Mouse (Mus musculus) thymus, adult 2 months (tissue): Measurements from ENCODE around the gene Ubtd2. TPM values are rescaled to one million over a fixed set of nuclear protein-coding genes. Genes with fewer than 3 reads are reported as not detected.

Experiments
- DNase-seq: peaks from one replicate; pipeline ENCODE4 v3.0.0; 2021
- H3K27ac ChIP-seq: fragments of 200-500 bp; 2 replicates; pipeline ENCODE4 v1.5.1; 2012; ENCODE audit warnings: low read length, control low read depth; ENCODE audit not compliant: control insufficient read depth, insufficient read depth
- H3K27me3 ChIP-seq: fragments of 200-500 bp; 2 replicates; pipeline ENCODE4 v1.6.1; 2012; ENCODE audit warnings: mild to moderate bottlenecking, low read length, moderate library complexity, mixed read lengths; ENCODE audit not compliant: control insufficient read depth, insufficient read depth
- H3K36me3 ChIP-seq: fragments of 200-500 bp; 2 replicates; pipeline ENCODE4 v1.6.1; 2012; ENCODE audit warnings: mild to moderate bottlenecking, low read length, moderate library complexity; ENCODE audit not compliant: control insufficient read depth, insufficient read depth
- H3K4me1 ChIP-seq: fragments of 200-500 bp; replicated peaks from 2 replicates; pipeline ENCODE4 v1.6.1; 2012; ENCODE audit warnings: low read length; ENCODE audit not compliant: control insufficient read depth, insufficient read depth
- H3K4me3 ChIP-seq: fragments of 200-500 bp; 2 replicates; pipeline ENCODE4 v1.5.1; 2012; ENCODE audit warnings: mild to moderate bottlenecking, low read length, control low read depth, moderate library complexity; ENCODE audit not compliant: control insufficient read depth, insufficient read depth
- CTCF ChIP-seq: fragments of 200-500 bp; IDR thresholded peaks from 2 replicates; pipeline ENCODE4 v1.5.1; 2012; ENCODE audit warnings: mild to moderate bottlenecking, control low read depth, low read length, moderate library complexity, borderline replicate concordance; ENCODE audit not compliant: control insufficient read depth, poor library complexity, insufficient read depth; ENCODE audit errors: extremely low read depth
- POLR2A ChIP-seq: fragments of 200-500 bp; IDR thresholded peaks from 2 replicates; pipeline ENCODE4 v1.6.1; 2012; ENCODE audit warnings: mild to moderate bottlenecking, low read length, control low read depth, moderate library complexity; ENCODE audit not compliant: control insufficient read depth, poor library complexity, insufficient read depth; ENCODE audit errors: extremely low read depth
- WGBS: fragments of 180-500 bp; shearing (Covaris S2); methylation state at CpG from one replicate; pipeline ENCODE4 v1.1.7; 2018; 5-methylcytosine and 5-hydroxymethylcytosine counted together
- polyA plus RNA-seq: library from polyadenylated mRNA; depleted of rRNA; stranded (reverse); fragments of >200 nt; gene quantifications from 2 replicates; pipeline ENCODE4 v1.2.3, GENCODE M21; 2012

Ubtd2 gene
- polyA plus RNA-seq, 1 experiment = 9.1 TPM

DNA sequence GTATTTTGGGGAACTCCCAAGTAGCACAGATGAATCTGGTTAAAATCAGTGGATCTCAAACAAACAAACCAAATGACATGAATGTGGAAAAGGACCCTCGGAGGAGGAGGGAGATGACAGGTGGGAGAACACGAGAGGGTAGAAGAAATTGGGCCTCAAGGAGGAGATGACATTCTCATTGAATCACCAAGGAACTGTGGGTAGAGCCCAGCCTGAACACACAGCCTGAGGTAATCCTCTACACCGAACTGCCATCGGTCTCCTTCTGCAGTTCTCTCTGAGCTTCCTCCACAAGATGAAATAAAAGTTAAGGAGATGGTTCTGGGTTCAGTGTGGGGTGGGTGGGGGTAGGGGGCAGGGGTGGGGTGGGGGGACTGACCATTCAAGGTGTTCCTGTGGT, 71.8 kb downstream of the Ubtd2 start:
- H3K36me3 ChIP-seq = no peaks in the 10 kb centered on the region
- H3K27me3 ChIP-seq = no peaks in the 10 kb centered on the region
- WGBS = 94% methylated on average over 4 of the region's 4 CpGs
- TF ChIP-seq CTCF = no peak
- no peak for TF ChIP-seq POLR2A
- DNase-seq = no peak
- no peak overlapping the region for H3K4me3 ChIP-seq
- peaks cover 5% of the 10 kb centered on the region for H3K4me1 ChIP-seq
- H3K27ac ChIP-seq = no peak overlapping the region

GRCm38 (mm10) chr11:32530151-32530550, 75.0 kb downstream of the Ubtd2 start:
- peak; percentile 45 for DNase-seq
- TF ChIP-seq CTCF (no peak), POLR2A (no peak)
- peaks cover 27% of the 10 kb centered on the region for H3K4me1 ChIP-seq
- no peak overlapping the region for H3K4me3 ChIP-seq
- no peaks in the 10 kb centered on the region for H3K36me3 ChIP-seq
- H3K27me3 ChIP-seq = no peaks in the 10 kb centered on the region
- 84% methylated on average over 1 of the region's 1 CpGs for WGBS
- no peak overlapping the region for H3K27ac ChIP-seq

DNA sequence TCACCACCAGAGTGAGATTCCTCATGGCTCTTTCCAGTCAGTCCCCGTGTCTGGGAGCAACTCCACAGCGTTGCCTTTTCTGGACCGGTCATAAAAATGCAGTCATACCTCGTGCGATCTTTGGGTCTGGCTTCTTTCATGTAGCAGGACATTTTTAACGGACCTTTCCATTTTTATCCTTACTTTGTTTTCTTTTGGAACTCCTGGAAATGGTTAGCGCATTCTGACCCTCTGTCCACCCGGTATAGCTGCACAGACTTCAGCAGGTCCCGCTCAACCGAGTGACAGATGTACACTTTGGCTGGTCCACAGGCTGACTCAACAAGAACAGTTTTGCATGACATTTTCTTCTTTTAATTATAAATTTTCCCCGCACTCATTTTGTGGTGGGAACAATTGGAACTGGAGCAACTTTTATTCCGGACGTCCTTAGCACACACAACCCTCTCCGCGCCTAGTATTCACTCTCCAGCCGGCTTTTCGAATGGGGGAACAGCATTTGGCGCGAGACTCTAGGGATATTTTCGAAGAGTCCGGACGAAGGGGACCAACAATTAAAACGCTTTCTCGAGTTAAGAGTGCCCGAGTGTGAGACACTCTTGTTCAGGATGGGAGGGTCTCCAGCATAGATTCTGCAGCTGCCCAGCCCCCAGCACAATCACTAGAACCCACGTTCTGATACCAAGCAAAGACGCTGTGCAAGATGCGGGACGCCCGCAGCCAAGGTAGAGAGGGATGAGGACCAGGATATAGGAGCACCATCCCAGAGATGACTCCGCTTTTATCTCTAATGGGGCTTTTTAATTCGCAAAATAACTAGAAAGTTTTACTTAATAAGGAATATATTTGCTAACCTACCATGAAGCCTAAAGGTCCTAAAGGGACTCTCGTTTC, 76.9 kb downstream of the Ubtd2 start, which contains the start of gene Efcab9:
Gene Efcab9, minus strand, starts transcription at position 211 of the 894 bp plus-strand sequence.
- no peaks in the 10 kb centered on the region for H3K36me3 ChIP-seq
- TF ChIP-seq CTCF = no peak
- no peak for TF ChIP-seq POLR2A
- H3K4me3 ChIP-seq = peak within 1 kb of the TSS; percentile 74
- no peak for DNase-seq
- WGBS = 10% methylated on average over 33 of the region's 33 CpGs
- no peaks in the 10 kb centered on the region for H3K27me3 ChIP-seq
- H3K27ac ChIP-seq = no peak within 1 kb of the TSS
- H3K4me1 ChIP-seq = peaks cover 33% of the 10 kb centered on the region

- WGBS = under 1% methylated on average over 65 of the region's 82 CpGs
- peak within 1 kb of the TSS; percentile 81 for H3K27ac ChIP-seq
- H3K4me3 ChIP-seq = peak within 1 kb of the TSS; percentile 74
- no peaks in the 10 kb centered on the region for H3K36me3 ChIP-seq
- DNase-seq = peak; percentile 91
- peaks cover 35% of the 10 kb centered on the region for H3K4me1 ChIP-seq
- TF ChIP-seq CTCF (0 out of 2 replicates have a peak, but pooled peaks have one; percentile 14), POLR2A (peak; percentile 89)
- H3K27me3 ChIP-seq = no peaks in the 10 kb centered on the region
Observed at GRCm38 (mm10) chr11:32532765-32533481, 77.8 kb downstream of the Ubtd2 start, which contains the start of gene Stk10. Stk10 (plus strand) TSS chr11:32533305.

DNA sequence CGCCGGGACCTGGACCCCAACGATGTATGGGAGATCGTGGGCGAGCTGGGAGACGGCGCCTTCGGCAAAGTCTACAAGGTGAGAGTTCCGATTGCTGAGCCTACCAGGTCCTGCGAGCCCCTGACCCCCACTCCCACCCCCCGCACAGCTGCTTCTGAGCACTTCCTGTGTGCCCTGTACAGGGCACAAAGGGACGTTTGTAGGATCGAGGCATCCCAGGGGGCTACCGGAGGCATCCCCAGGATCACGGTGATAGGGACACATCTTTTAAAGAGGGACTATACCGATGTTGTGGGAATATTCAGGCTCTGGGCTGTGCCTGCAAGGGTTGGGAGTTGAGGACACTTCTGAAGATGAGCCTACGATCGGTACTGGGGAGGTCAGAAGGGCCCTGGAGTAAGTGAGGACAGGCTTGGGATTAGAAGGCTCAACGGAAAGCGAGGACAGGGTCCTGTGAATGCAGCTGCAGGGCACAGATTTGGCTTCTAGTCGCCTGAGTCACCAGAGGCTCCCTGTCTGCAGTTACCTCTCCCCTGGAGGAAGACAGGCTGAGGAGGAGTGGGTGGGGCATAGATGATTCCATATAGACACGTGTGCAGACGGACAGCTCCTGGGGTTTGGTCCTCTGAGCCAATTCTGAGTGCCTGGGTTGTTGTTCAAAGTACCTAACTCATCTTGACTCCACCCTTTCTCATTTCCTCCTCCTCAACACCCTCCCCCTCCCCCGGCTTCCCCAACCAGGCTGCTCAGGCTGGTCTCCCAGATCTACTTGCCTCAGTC, 78.5 kb downstream of the Ubtd2 start:
- peaks cover 43% of the 10 kb centered on the region for H3K4me1 ChIP-seq
- peak overlapping the region; percentile 81 for H3K27ac ChIP-seq
- no peak for TF ChIP-seq POLR2A
- no peaks in the 10 kb centered on the region for H3K36me3 ChIP-seq
- no peaks in the 10 kb centered on the region for H3K27me3 ChIP-seq
- under 1% methylated on average over 24 of the region's 24 CpGs for WGBS
- peak; percentile 78 for DNase-seq
- H3K4me3 ChIP-seq = peak overlapping the region; percentile 74

DNA sequence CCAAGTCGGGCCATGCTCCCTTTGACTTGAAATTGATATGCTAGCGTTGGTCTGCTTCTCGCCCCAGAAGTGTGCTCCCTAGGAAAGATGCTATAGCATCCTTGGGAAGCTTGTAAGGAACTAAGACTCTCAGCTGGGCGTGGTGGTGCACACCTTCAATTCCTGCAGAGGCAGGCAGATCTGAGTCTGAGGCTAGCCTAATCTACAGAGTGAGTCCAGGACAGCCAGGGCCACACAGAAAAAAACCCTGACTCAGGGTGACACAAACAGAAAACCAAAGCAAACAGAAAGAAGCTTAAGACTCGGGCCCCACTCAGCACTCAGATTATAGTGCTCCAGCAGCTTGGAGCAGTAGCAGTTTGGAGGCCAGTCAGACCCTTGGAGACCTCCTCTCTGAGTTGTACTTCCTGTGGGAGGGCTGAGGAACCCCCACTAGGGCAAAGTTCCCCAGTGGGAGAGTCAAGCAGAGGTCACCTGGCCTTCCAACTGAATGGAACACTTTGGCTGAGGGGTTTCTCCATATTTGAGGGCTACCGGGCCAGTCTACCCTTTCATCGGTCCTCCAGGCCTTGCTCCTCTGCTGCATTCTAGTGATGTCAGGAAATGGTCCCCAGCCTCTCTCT, 79.4 kb downstream of the Ubtd2 start:
- no peaks in the 10 kb centered on the region for H3K36me3 ChIP-seq
- peak overlapping the region; percentile 74 for H3K4me3 ChIP-seq
- no peaks in the 10 kb centered on the region for H3K27me3 ChIP-seq
- peak overlapping the region; percentile 31; the same call in 1 of the 2 replicates for H3K27ac ChIP-seq
- peaks cover 50% of the 10 kb centered on the region for H3K4me1 ChIP-seq
- WGBS = 50% methylated on average over 7 of the region's 7 CpGs
- no peak for TF ChIP-seq POLR2A
- no peak for TF ChIP-seq CTCF
- no peak for DNase-seq
